Mouse (Mus musculus) midbrain, embryonic 15.5 days (tissue): ENCODE results near the gene Prrt2. TPM values are rescaled to one million over a fixed set of nuclear protein-coding genes. Genes with fewer than 3 reads are reported as not detected.

Experiments used
- ATAC-seq: fragments of 200-750 bp; cut with Nextera tagmentation; replicated peaks from 2 replicates; pipeline ENCODE4 v1.8.0; 2017; ENCODE audit warnings: moderate TSS enrichment
- H3K27ac ChIP-seq: fragments of 300-500 bp; sonication (generic); 2 replicates; pipeline ENCODE4 v1.5.1; 2015; ENCODE audit warnings: mild to moderate bottlenecking, inconsistent platforms
- H3K27me3 ChIP-seq: fragments of 300-500 bp; sonication (generic); replicated peaks from 2 replicates; pipeline ENCODE4 v1.6.1; 2015; ENCODE audit warnings: inconsistent platforms
- H3K36me3 ChIP-seq: fragments of 300-500 bp; sonication (generic); replicated peaks from 2 replicates; pipeline ENCODE4 v1.6.1; 2015; ENCODE audit warnings: inconsistent platforms
- H3K4me1 ChIP-seq: fragments of 300-500 bp; sonication (generic); 2 replicates; pipeline ENCODE4 v1.6.1; 2015; ENCODE audit warnings: inconsistent platforms
- H3K4me2 ChIP-seq: fragments of 300-500 bp; sonication (generic); 2 replicates; pipeline ENCODE4 v1.6.1; 2015; ENCODE audit warnings: inconsistent platforms, mild to moderate bottlenecking, moderate library complexity
- H3K4me3 ChIP-seq: fragments of 300-500 bp; sonication (generic); 2 replicates; pipeline ENCODE4 v1.5.1; 2015; ENCODE audit warnings: mild to moderate bottlenecking, inconsistent platforms
- H3K9ac ChIP-seq: fragments of 300-500 bp; sonication (generic); 2 replicates; pipeline ENCODE4 v1.6.1; 2015; ENCODE audit warnings: mild to moderate bottlenecking, inconsistent platforms
- H3K9me3 ChIP-seq: fragments of 300-500 bp; sonication (generic); 2 replicates; pipeline ENCODE4 v1.6.1; 2016; ENCODE audit warnings: inconsistent platforms
- WGBS: fragments of 180-500 bp; shearing (Covaris S2); methylation state at CpG from one replicate; pipeline ENCODE4 v1.1.7; 2015; ENCODE audit warnings: mixed read lengths; 5-methylcytosine and 5-hydroxymethylcytosine counted together
- polyA plus RNA-seq: library from polyadenylated mRNA; unstranded; fragments of >200 nt; fragmentation: Nextera tagmentation; extraction: Ambion mirVana; gene quantifications from 2 replicates; pipeline ENCODE4 v1.2.1, GENCODE M21; 2015

The Prrt2 gene
- polyA plus RNA-seq, 1 experiment from 2014 or later, result 42.3 TPM

- H3K4me2 ChIP-seq, result peak overlapping the region; percentile 87
- no peaks in the 10 kb centered on the region for H3K9me3 ChIP-seq
- H3K4me1 ChIP-seq, result peaks cover 55% of the 10 kb centered on the region
- no peak for ATAC-seq
- peak overlapping the region; percentile 95 for H3K9ac ChIP-seq
- WGBS, result 1% methylated on average over 52 of the region's 65 CpGs
- H3K36me3 ChIP-seq, result peaks cover 6% of the 10 kb centered on the region
- no peaks in the 10 kb centered on the region for H3K27me3 ChIP-seq
- peak overlapping the region; percentile 81 for H3K4me3 ChIP-seq
- H3K27ac ChIP-seq, result peak overlapping the region; percentile 99
These were observed 4.6 kb upstream of the Prrt2 start for GRCm38 (mm10) chr7:127025556-127026160.

DNA sequence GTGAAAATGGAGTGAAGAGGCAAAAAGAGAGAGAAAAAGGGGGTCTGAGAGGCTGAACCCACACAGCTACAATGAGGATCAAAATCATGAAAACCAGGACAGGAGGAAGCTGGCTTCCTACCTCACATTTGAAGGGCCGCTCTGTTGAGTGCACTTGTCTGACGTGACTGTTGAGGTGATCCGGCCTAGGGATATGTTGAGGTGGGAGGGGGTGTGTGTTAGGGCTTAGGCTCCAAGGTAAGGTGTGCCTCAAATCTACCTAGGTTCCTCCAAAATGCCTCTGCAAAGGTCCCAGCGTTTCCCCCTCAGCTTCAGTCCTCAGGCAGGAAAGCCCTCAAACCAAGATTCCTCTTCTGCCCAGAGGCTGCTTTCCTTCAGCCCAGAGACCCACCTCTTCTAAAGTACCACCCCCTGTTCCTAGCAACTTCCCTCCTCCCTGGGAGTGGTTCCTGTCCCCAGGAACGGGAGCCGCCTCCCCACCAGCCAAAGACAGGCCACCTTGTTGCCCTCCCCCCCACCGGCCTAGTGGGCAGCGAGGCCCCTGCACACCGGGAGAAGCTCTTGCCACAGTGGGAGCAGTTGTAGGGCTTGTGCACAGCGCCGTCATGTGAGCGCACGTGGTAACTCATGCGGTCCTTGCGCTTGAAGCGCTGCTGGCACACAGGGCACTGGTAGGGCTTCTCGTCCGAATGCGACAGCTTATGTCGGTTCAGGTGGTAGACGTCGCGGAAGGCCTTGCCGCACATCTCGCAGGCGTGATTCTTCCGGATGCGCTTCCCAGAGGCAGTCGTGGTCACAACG lies 3.9 kb upstream of the Prrt2 start:
- Histone ChIP-seq H3K27ac (peak overlapping the region; percentile 99), H3K4me2 (peak overlapping the region; percentile 87), H3K27me3 (no peaks in the 10 kb centered on the region), H3K9me3 (no peaks in the 10 kb centered on the region), H3K9ac (peak overlapping the region; percentile 95), H3K4me3 (peak overlapping the region; percentile 81), H3K36me3 (peaks cover 6% of the 10 kb centered on the region), H3K4me1 (peaks cover 62% of the 10 kb centered on the region)
- ATAC-seq, result peak; percentile 44
- under 1% methylated on average over 30 of the region's 30 CpGs for WGBS

- Histone ChIP-seq H3K36me3 (peaks cover 6% of the 10 kb centered on the region), H3K27me3 (no peaks in the 10 kb centered on the region), H3K4me2 (peak overlapping the region; percentile 87), H3K4me3 (peak overlapping the region; percentile 81), H3K4me1 (peaks cover 71% of the 10 kb centered on the region), H3K27ac (peak overlapping the region; percentile 99), H3K9ac (peak overlapping the region; percentile 95), H3K9me3 (no peaks in the 10 kb centered on the region)
- WGBS, result 15% methylated on average over 19 of the region's 19 CpGs
- no peak for ATAC-seq
These were observed 3.1 kb upstream of the Prrt2 start for GRCm38 (mm10) chr7:127023896-127024690.

GRCm38 (mm10) chr7:127023272-127023691 lies 2.3 kb upstream of the Prrt2 start:
- Histone ChIP-seq H3K27me3 (no peaks in the 10 kb centered on the region), H3K27ac (peak overlapping the region; percentile 99), H3K4me2 (peak overlapping the region; percentile 87), H3K36me3 (peaks cover 6% of the 10 kb centered on the region), H3K4me1 (peaks cover 76% of the 10 kb centered on the region), H3K9me3 (no peaks in the 10 kb centered on the region), H3K9ac (peak overlapping the region; percentile 95), H3K4me3 (peak overlapping the region; percentile 81)
- WGBS, result 66% methylated on average over 13 of the region's 13 CpGs
- ATAC-seq, result no peak

DNA sequence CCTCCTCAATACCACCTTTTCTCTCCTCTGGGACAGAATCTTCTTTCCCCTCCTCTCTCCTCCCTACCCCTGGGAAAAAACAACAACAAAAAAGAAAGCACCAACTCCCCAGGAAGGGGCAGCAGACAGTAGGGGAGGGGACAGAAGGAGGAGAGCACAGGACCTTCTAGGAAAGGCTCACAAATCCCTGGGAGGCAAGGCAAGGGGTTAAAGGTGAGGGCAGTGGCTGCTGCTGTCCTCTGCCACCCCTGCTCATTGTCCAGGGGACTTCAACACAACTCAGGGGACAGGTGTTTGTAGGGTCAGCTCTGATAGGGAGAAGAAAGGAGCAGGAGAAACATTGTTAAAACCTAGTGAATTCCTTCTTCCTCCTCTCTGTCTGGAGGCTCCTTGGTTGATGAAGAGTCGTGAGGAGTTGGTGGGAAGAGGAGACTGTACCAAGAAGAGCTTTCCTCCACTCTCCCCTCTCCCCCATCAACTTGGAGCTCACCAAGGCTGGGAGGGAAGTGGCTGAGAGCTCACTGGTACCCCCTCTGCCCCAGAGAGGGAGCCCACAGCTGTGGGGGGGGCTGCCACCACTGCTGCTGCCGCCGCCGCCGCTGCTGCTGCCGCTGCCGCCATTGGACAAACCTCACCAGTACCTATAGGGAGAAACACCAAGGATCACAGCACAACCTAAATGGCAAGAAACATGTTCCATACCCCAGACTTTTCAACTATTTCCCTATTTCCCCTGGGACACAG lies 1.7 kb upstream of the Prrt2 start:
- H3K4me2 ChIP-seq, result peak overlapping the region; percentile 87
- WGBS, result 85% methylated on average over 7 of the region's 7 CpGs
- H3K27ac ChIP-seq, result peak overlapping the region; percentile 99
- peaks cover 76% of the 10 kb centered on the region for H3K4me1 ChIP-seq
- no peak for ATAC-seq
- no peak overlapping the region for H3K4me3 ChIP-seq
- H3K9me3 ChIP-seq, result no peaks in the 10 kb centered on the region
- H3K27me3 ChIP-seq, result no peaks in the 10 kb centered on the region
- peak overlapping the region; percentile 12; the same call in 1 of the 2 replicates for H3K9ac ChIP-seq
- H3K36me3 ChIP-seq, result peaks cover 6% of the 10 kb centered on the region

DNA sequence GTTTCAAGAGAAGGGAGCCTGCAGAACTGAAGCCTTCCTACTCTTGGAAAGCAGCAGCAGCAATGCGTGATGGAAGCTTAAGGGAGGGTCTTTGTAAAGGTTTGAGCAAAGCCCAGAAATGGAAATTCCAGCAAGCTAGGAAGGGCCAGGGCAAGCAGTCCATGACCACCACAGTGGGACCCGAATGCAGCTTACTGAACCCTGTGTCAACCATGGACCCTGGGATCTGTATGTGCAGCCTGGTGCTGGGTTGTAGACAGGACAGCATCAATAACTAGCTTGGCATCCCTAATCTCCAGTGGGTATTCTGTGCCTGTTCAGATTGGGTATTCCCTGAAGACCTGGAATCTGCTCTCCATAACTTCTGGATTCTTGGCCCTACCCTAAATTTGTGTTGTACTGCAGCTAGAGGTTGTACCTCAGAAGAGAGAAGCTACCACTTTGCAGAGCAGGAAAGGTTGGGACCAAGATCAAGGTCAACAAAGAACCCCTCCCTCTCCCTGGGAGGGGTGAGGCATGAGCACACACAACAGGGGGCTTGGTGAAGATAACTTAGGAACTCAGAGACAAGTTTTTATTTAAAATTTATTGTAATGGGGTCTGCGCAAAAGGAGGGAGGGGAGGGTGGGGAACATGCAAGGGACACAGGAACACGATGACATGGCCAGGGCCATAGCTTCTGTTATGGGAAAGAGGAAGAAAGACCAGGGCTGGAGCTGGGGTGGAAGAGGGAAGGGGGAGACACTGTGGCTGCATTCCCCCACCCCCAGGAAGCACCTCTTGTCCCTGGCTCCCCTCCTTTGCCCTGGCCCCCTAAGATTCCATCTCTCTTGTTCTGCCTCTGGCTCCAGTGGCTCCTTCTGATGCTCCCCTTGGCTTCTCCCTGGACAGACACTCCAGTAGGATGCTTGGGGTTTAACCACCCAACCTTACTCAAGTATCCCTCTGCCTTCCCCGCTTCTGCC lies 834 bp upstream of the Prrt2 start:
- H3K27me3 ChIP-seq, result no peaks in the 10 kb centered on the region
- peak overlapping the region; percentile 60 for H3K9ac ChIP-seq
- H3K4me2 ChIP-seq, result peak overlapping the region; percentile 64
- peak overlapping the region; percentile 49 for H3K4me3 ChIP-seq
- no peaks in the 10 kb centered on the region for H3K9me3 ChIP-seq
- peaks cover 6% of the 10 kb centered on the region for H3K36me3 ChIP-seq
- H3K4me1 ChIP-seq, result peaks cover 79% of the 10 kb centered on the region
- 25% methylated on average over 4 of the region's 5 CpGs for WGBS
- H3K27ac ChIP-seq, result peak overlapping the region; percentile 83
- ATAC-seq, result no peak

- Histone ChIP-seq H3K9me3 (no peaks in the 10 kb centered on the region), H3K4me2 (peak overlapping the region; percentile 64), H3K27ac (peak overlapping the region; percentile 83), H3K36me3 (peaks cover 8% of the 10 kb centered on the region), H3K9ac (peak overlapping the region; percentile 60), H3K27me3 (no peaks in the 10 kb centered on the region), H3K4me1 (peaks cover 87% of the 10 kb centered on the region), H3K4me3 (peak overlapping the region; percentile 49)
- WGBS, result 24% methylated on average over 5 of the region's 5 CpGs
- ATAC-seq, result no peak
These were observed 520 bp downstream of the Prrt2 start for GRCm38 (mm10) chr7:127020491-127020890.

GRCm38 (mm10) chr7:127020031-127020430 lies 980 bp downstream of the Prrt2 start:
- WGBS, result 58% methylated on average over 3 of the region's 3 CpGs
- peak overlapping the region; percentile 64 for H3K4me2 ChIP-seq
- H3K9me3 ChIP-seq, result no peaks in the 10 kb centered on the region
- peak overlapping the region; percentile 49 for H3K4me3 ChIP-seq
- no peak for ATAC-seq
- peak overlapping the region; percentile 60; the same call in 1 of the 2 replicates for H3K9ac ChIP-seq
- peaks cover 11% of the 10 kb centered on the region for H3K36me3 ChIP-seq
- H3K27ac ChIP-seq, result peak overlapping the region; percentile 83
- no peaks in the 10 kb centered on the region for H3K27me3 ChIP-seq
- H3K4me1 ChIP-seq, result peaks cover 91% of the 10 kb centered on the region

DNA sequence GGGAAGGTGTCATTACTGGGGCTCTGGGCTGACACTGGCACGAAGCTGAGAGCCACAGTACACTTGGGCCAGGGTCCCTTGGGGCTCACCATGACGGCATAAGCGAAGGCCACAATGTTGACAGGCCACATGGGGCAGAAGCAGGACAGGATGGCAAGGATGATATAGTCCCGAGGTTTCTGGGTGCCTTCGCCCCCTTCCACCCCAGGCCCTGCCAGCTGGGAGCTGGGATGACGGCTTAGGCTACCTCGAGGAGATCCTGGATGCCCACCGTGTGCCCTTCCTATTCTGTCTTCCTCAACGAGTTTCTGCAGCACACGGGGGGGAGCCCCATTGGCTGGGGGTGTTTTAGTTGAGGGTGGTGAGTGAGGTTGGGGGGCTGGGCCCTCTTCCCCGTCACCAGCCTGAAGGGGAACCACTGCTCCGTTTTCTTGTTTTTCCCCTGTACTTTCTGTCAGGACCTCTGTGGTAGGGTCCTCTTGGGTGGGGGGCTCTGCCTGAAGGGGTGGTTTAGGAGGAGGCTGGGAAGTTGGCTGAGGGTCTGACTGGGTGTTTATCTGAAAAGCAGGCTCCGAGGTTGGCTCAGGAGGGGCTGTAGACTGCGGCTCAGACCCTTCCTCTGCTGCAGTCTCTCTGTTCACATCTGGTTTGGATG lies 1.6 kb downstream of the Prrt2 start:
- Histone ChIP-seq H3K27me3 (no peaks in the 10 kb centered on the region), H3K4me1 (peaks cover 91% of the 10 kb centered on the region), H3K36me3 (peaks cover 11% of the 10 kb centered on the region), H3K27ac (no peak overlapping the region), H3K9me3 (no peaks in the 10 kb centered on the region), H3K9ac (peak overlapping the region; percentile 60; the same call in 1 of the 2 replicates), H3K4me2 (peak overlapping the region; percentile 64), H3K4me3 (peak overlapping the region; percentile 49; the same call in 1 of the 2 replicates)
- no peak for ATAC-seq
- 79% methylated on average over 14 of the region's 14 CpGs for WGBS
